ENCODE assay signal across 8 mouse cellular contexts in genomic region chr6:127150663-127151564, GRCm38 (mm10). TPM values are rescaled to one million over a fixed set of nuclear protein-coding genes. Genes with fewer than 3 reads are reported as not detected.
DNase-seq lines count a peak whose midpoint lies in the region; ATAC-seq and TF ChIP-seq lines count a peak whose summit lies in the region.

No protein-coding gene starts in this region.

- ATAC-seq in common myeloid progenitor, adult 5-6 weeks (replicated peaks; ENCODE audit: low read depth, poor library complexity, severe bottlenecking): peak; percentile 34
- ATAC-seq in granulocyte monocyte progenitor cell, adult 5-6 weeks (replicated peaks; ENCODE audit: poor library complexity, severe bottlenecking): peak; percentile 44
- peak; percentile 51 for ATAC-seq in intestine, embryonic 14.5 days (replicated peaks; ENCODE audit: low FRiP score, low TSS enrichment, low read depth)
- peak; percentile 67 for ATAC-seq in liver, embryonic 11.5 days (replicated peaks; ENCODE audit: low FRiP score)
- no peak for ATAC-seq in midbrain, postnatal 0 days (ENCODE audit: low FRiP score)
- peak; percentile 47 for ATAC-seq in stomach, embryonic 15.5 days (ENCODE audit: insufficient read depth, low FRiP score, low read depth)

- no peaks in the 10 kb centered on the region for H3K9me3 ChIP-seq in intestine, embryonic 14.5 days (ENCODE audit: control insufficient read depth, low read length)
- no peaks in the 10 kb centered on the region for H3K9me3 ChIP-seq in liver, embryonic 11.5 days (ENCODE audit: control insufficient read depth, low read length)
- no peaks in the 10 kb centered on the region for H3K9me3 ChIP-seq in midbrain, postnatal 0 days (ENCODE audit: low read length)
- H3K9me3 ChIP-seq in stomach, embryonic 15.5 days: no peaks in the 10 kb centered on the region

- TF ChIP-seq CTCF in midbrain, postnatal 0 days (IDR thresholded peaks at IDR 0.05): no peak

- DNase-seq in frontal cortex, adult 2 months (ENCODE audit: extremely low spot score in 1 of 2, low spot score in 1 of 2): peak; percentile 45 to 80
- no peak for DNase-seq in frontal cortex, postnatal 14 days (ENCODE audit: low spot score in 2 of 2)
- DNase-seq in intestine, embryonic 14.5 days (ENCODE audit: low spot score): peak; percentile 85
- DNase-seq in liver, embryonic 11.5 days (ENCODE audit: low spot score): peak; percentile 72
- DNase-seq in midbrain, postnatal 0 days (ENCODE audit: low spot score): peak; percentile 81

- WGBS in intestine, embryonic 14.5 days: under 1% methylated on average over 33 of the region's 34 CpGs
- under 1% methylated on average over 34 of the region's 34 CpGs for WGBS in liver, embryonic 11.5 days
- under 1% methylated on average over 32 of the region's 34 CpGs for WGBS in midbrain, postnatal 0 days
- WGBS in stomach, embryonic 15.5 days: under 1% methylated on average over 32 of the region's 34 CpGs

- peaks cover 31% of the 10 kb centered on the region for H3K4me1 ChIP-seq in intestine, embryonic 14.5 days (replicated peaks; ENCODE audit: control insufficient read depth, insufficient read depth, low read length)
- H3K4me1 ChIP-seq in liver, embryonic 11.5 days (replicated peaks; ENCODE audit: control insufficient read depth, insufficient read depth, low read length): peaks cover 40% of the 10 kb centered on the region
- H3K4me1 ChIP-seq in midbrain, postnatal 0 days (ENCODE audit: insufficient read depth, low read length): peaks cover 21% of the 10 kb centered on the region
- peaks cover 48% of the 10 kb centered on the region for H3K4me1 ChIP-seq in stomach, embryonic 15.5 days

- peak overlapping the region; percentile 95 for H3K27ac ChIP-seq in intestine, embryonic 14.5 days (ENCODE audit: low read depth)
- peak overlapping the region; percentile 93 for H3K27ac ChIP-seq in liver, embryonic 11.5 days (ENCODE audit: low read depth, low read length)
- no peak overlapping the region for H3K27ac ChIP-seq in midbrain, postnatal 0 days (ENCODE audit: low read depth, low read length)
- peak overlapping the region; percentile 90 for H3K27ac ChIP-seq in stomach, embryonic 15.5 days

- H3K4me2 ChIP-seq in intestine, embryonic 14.5 days (ENCODE audit: low read length): peak overlapping the region; percentile 93
- peak overlapping the region; percentile 98 for H3K4me2 ChIP-seq in liver, embryonic 11.5 days
- peak overlapping the region; percentile 88 for H3K4me2 ChIP-seq in midbrain, postnatal 0 days (ENCODE audit: low read depth, low read length, poor library complexity, severe bottlenecking)
- peak overlapping the region; percentile 91 for H3K4me2 ChIP-seq in stomach, embryonic 15.5 days

- peak overlapping the region; percentile 92 for H3K4me3 ChIP-seq in intestine, embryonic 14.5 days (ENCODE audit: low read depth, low read length)
- H3K4me3 ChIP-seq in liver, embryonic 11.5 days (ENCODE audit: low read depth, low read length): peak overlapping the region; percentile 75
- peak overlapping the region; percentile 44 for H3K4me3 ChIP-seq in midbrain, postnatal 0 days (ENCODE audit: low read depth, low read length)
- peak overlapping the region; percentile 82 for H3K4me3 ChIP-seq in stomach, embryonic 15.5 days (replicated peaks)

- H3K27me3 ChIP-seq in intestine, embryonic 14.5 days (replicated peaks; ENCODE audit: control insufficient read depth, insufficient read depth, low read length): no peaks in the 10 kb centered on the region
- peaks cover 36% of the 10 kb centered on the region for H3K27me3 ChIP-seq in liver, embryonic 11.5 days (replicated peaks; ENCODE audit: control insufficient read depth, insufficient read depth, low read length)
- peaks cover 42% of the 10 kb centered on the region for H3K27me3 ChIP-seq in midbrain, postnatal 0 days (ENCODE audit: insufficient read depth, low read length)
- H3K27me3 ChIP-seq in stomach, embryonic 15.5 days (replicated peaks): no peaks in the 10 kb centered on the region

- peaks cover 21% of the 10 kb centered on the region; the same call in 1 of the 2 replicates for H3K36me3 ChIP-seq in intestine, embryonic 14.5 days (ENCODE audit: control insufficient read depth, insufficient read depth, low read length)
- no peaks in the 10 kb centered on the region for H3K36me3 ChIP-seq in liver, embryonic 11.5 days (ENCODE audit: control insufficient read depth, insufficient read depth, low read length)
- no peaks in the 10 kb centered on the region for H3K36me3 ChIP-seq in midbrain, postnatal 0 days (ENCODE audit: insufficient read depth, low read length)
- H3K36me3 ChIP-seq in stomach, embryonic 15.5 days: peaks cover 2% of the 10 kb centered on the region; the same call in 1 of the 2 replicates

- peak overlapping the region; percentile 97 for H3K9ac ChIP-seq in intestine, embryonic 14.5 days (ENCODE audit: low read length)
- H3K9ac ChIP-seq in liver, embryonic 11.5 days (ENCODE audit: low read depth, low read length): peak overlapping the region; percentile 80
- peak overlapping the region; percentile 55 for H3K9ac ChIP-seq in midbrain, postnatal 0 days (replicated peaks; ENCODE audit: low read length, poor library complexity, severe bottlenecking)
- peak overlapping the region; percentile 90 for H3K9ac ChIP-seq in stomach, embryonic 15.5 days

RNA-seq across cellular contexts. Expression of gene Ccnd2, which starts 1.1 kb away (rescaled TPM):
- polyA plus RNA-seq in frontal cortex, adult 2 months (2012; rRNA removed): 41.8 and 49.2 TPM in 2 replicates
- total RNA-seq in common myeloid progenitor, adult 5-6 weeks (2017): 60.9 and 79.1 TPM in 2 replicates
- 125 and 390 TPM in 2 replicates for total RNA-seq in granulocyte monocyte progenitor cell, adult 5-6 weeks (2014; fragmentation: Nextera tagmentation)
- total RNA-seq in granulocyte monocyte progenitor cell, adult 5-6 weeks (2017): 51.6 and 54.8 TPM in 2 replicates
- polyA plus RNA-seq in intestine, embryonic 14.5 days (2014; fragmentation: Nextera tagmentation; extraction: Ambion mirVana): 1,100 and 1,123 TPM in 2 replicates
- polyA plus RNA-seq in liver, embryonic 11.5 days (2014; fragmentation: Nextera tagmentation; extraction: Ambion mirVana): 273 and 275 TPM in 2 replicates
- 13.9 and 14.5 TPM in 2 replicates for total RNA-seq in midbrain, postnatal 0 days (2014; rRNA removed)
- polyA plus RNA-seq in midbrain, postnatal 0 days (2015; fragmentation: Nextera tagmentation; extraction: Ambion mirVana): 95.6 and 106 TPM in 2 replicates
- 922 and 986 TPM in 2 replicates for polyA plus RNA-seq in stomach, embryonic 15.5 days (2015; fragmentation: Nextera tagmentation; extraction: Ambion mirVana)

RNA-seq across cellular contexts. Expression of gene Tigar, which starts 41.6 kb away (rescaled TPM):
- polyA plus RNA-seq in frontal cortex, adult 2 months (2012; rRNA removed): 16.2 and 16.6 TPM in 2 replicates
- total RNA-seq in common myeloid progenitor, adult 5-6 weeks (2017): 4.1 and 4.8 TPM in 2 replicates
- 10.7 and 11.6 TPM in 2 replicates for total RNA-seq in granulocyte monocyte progenitor cell, adult 5-6 weeks (2014; fragmentation: Nextera tagmentation)
- 12.8 and 18.5 TPM in 2 replicates for total RNA-seq in granulocyte monocyte progenitor cell, adult 5-6 weeks (2017)
- polyA plus RNA-seq in intestine, embryonic 14.5 days (2014; fragmentation: Nextera tagmentation; extraction: Ambion mirVana): 4.4 and 5.3 TPM in 2 replicates
- polyA plus RNA-seq in liver, embryonic 11.5 days (2014; fragmentation: Nextera tagmentation; extraction: Ambion mirVana): 2.2 and 2.5 TPM in 2 replicates
- 6.1 and 6.7 TPM in 2 replicates for total RNA-seq in midbrain, postnatal 0 days (2014; rRNA removed)
- polyA plus RNA-seq in midbrain, postnatal 0 days (2015; fragmentation: Nextera tagmentation; extraction: Ambion mirVana): 4.6 and 5.0 TPM in 2 replicates
- polyA plus RNA-seq in stomach, embryonic 15.5 days (2015; fragmentation: Nextera tagmentation; extraction: Ambion mirVana): 2.9 and 4.4 TPM in 2 replicates

Comparison
In these comparisons a context has a peak if more than half of its experiments do, and no peak if none do; other contexts are left out.
1. DNase-seq: peak in frontal cortex, adult 2 months (2 of 2), intestine, embryonic 14.5 days (single experiment), liver, embryonic 11.5 days (single experiment) and midbrain, postnatal 0 days (single experiment); none in frontal cortex, postnatal 14 days (0 of 2).
2. Peak in every context shown above with its lines, with median percentiles within 50 percentile points of each other: H3K4me2 ChIP-seq, H3K4me3 ChIP-seq and H3K9ac ChIP-seq.